Mouse (Mus musculus) intestine, embryonic 14.5 days (tissue): ENCODE measurements around the gene Cdc42bpb. TPM values are rescaled to one million over a fixed set of nuclear protein-coding genes. Genes with fewer than 3 reads are reported as not detected.

Experiments used
- ATAC-seq: fragments of 200-750 bp; cut with Nextera tagmentation; replicated peaks from 2 replicates; pipeline ENCODE4 v1.8.0; 2017; ENCODE audit warnings: low read depth, moderate number of reproducible peaks, moderate TSS enrichment, moderate library complexity; ENCODE audit not compliant: low FRiP score, low TSS enrichment
- DNase-seq: peaks from one replicate; pipeline ENCODE4 v3.0.0-alpha.2; 2018; ENCODE audit warnings: low spot score
- H3K27ac ChIP-seq: fragments of 300-500 bp; sonication (generic); 2 replicates; pipeline ENCODE4 v1.5.1; 2014; ENCODE audit warnings: low read depth, mild to moderate bottlenecking, control low read depth
- H3K27me3 ChIP-seq: fragments of 300-500 bp; sonication (generic); replicated peaks from 2 replicates; pipeline ENCODE4 v1.6.1; 2014; ENCODE audit warnings: low read length, control low read depth; ENCODE audit not compliant: control insufficient read depth, insufficient read depth
- H3K36me3 ChIP-seq: fragments of 300-500 bp; sonication (generic); 2 replicates; pipeline ENCODE4 v1.6.1; 2014; ENCODE audit warnings: low read length, control low read depth; ENCODE audit not compliant: control insufficient read depth, insufficient read depth
- H3K4me1 ChIP-seq: fragments of 300-500 bp; sonication (generic); replicated peaks from 2 replicates; pipeline ENCODE4 v1.6.1; 2014; ENCODE audit warnings: low read length, control low read depth, mixed read lengths; ENCODE audit not compliant: control insufficient read depth, insufficient read depth
- H3K4me2 ChIP-seq: fragments of 300-500 bp; sonication (generic); 2 replicates; pipeline ENCODE4 v1.6.1; 2014; ENCODE audit warnings: low read length
- H3K4me3 ChIP-seq: fragments of 300-500 bp; sonication (generic); 2 replicates; pipeline ENCODE4 v1.5.1; 2014; ENCODE audit warnings: low read depth, low read length, control low read depth, mixed read lengths
- H3K9ac ChIP-seq: fragments of 300-500 bp; sonication (generic); 2 replicates; pipeline ENCODE4 v1.6.1; 2014; ENCODE audit warnings: mild to moderate bottlenecking, low read length
- H3K9me3 ChIP-seq: fragments of 300-500 bp; sonication (generic); 2 replicates; pipeline ENCODE4 v1.6.1; 2016; ENCODE audit warnings: low read length, control low read depth; ENCODE audit not compliant: control insufficient read depth
- WGBS: fragments of 180-500 bp; shearing (Covaris S2); extraction: QIAGEN DNeasy Blood & Tissue Kit; methylation state at CpG from one replicate; pipeline ENCODE4 v1.1.7; 2014; 5-methylcytosine and 5-hydroxymethylcytosine counted together
- polyA plus RNA-seq: library from polyadenylated mRNA; unstranded; fragments of >200 nt; fragmentation: Nextera tagmentation; extraction: Ambion mirVana; gene quantifications from 2 replicates; pipeline ENCODE4 v1.2.1, GENCODE M21; 2014

Gene Cdc42bpb
- polyA plus RNA-seq, 1 experiment from 2014 or later, result 49.0 TPM

DNA sequence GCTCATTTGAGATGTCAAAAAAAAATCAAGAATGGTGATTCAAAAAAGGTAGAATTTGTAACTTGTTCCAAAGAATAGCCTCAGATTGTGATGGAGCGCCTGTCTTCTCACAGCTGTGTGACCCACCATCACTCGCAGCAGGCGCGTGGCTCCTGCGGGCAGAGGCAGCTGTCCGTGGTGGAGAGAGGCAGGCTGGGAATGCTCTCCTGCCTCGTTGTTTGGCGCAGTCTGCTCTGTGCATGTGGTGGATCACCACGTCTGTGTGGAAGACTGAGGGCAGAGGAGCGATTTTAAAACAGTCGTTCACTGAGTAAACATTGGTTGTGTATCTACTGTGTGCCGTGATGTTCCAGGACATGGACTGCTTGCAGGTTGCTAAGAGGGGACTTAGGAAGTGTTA, 133.8 kb downstream of the Cdc42bpb start:
- Histone ChIP-seq H3K9ac (no peak overlapping the region), H3K4me3 (no peak overlapping the region), H3K9me3 (no peaks in the 10 kb centered on the region), H3K36me3 (peaks cover 39% of the 10 kb centered on the region), H3K27me3 (no peaks in the 10 kb centered on the region), H3K27ac (no peak overlapping the region), H3K4me1 (no peaks in the 10 kb centered on the region), H3K4me2 (no peak overlapping the region)
- DNase-seq (no peak), ATAC-seq (no peak)
- 82% methylated on average over 12 of the region's 12 CpGs for WGBS

Other genes with a start within 250 kb of the Cdc42bpb start
- gene Traf3, start 211.3 kb downstream of the Cdc42bpb start, polyA plus RNA-seq, result 9.1 and 9.9 TPM in 2 replicates
- not detected in 2 replicates for gene 4930595D18Rik, start 193.2 kb downstream of the Cdc42bpb start, polyA plus RNA-seq
- gene Amn, start 106.6 kb downstream of the Cdc42bpb start, polyA plus RNA-seq, result 17.2 and 23.7 TPM in 2 replicates
- 1.3 and 2.9 TPM in 2 replicates for gene Lbhd2, start 29.1 kb upstream of the Cdc42bpb start, polyA plus RNA-seq
- 8.5 and 10.2 TPM in 2 replicates for gene Exoc3l4, start 39.3 kb upstream of the Cdc42bpb start, polyA plus RNA-seq
- 3.2 and 5.0 TPM in 2 replicates for gene Tnfaip2, start 64.8 kb upstream of the Cdc42bpb start, polyA plus RNA-seq
- gene Gm266, start 108.1 kb upstream of the Cdc42bpb start, polyA plus RNA-seq, result 27.5 and 33.8 TPM in 2 replicates
- 505 and 521 TPM in 2 replicates for gene Eif5, start 160.3 kb upstream of the Cdc42bpb start, polyA plus RNA-seq
- 49.4 and 49.6 TPM in 2 replicates for gene Mark3, start 196.8 kb upstream of the Cdc42bpb start, polyA plus RNA-seq